Mouse (Mus musculus) lung, adult 2 months (tissue): Measurements from ENCODE around the gene Cdcp2.

Experiments used
- CTCF ChIP-seq: fragments of 200-500 bp; IDR thresholded peaks from 2 replicates; pipeline ENCODE4 v1.5.1; 2011; ENCODE audit warnings: mild to moderate bottlenecking, low read length, control low read depth; ENCODE audit not compliant: insufficient read depth
- POLR2A ChIP-seq: fragments of 200-500 bp; IDR thresholded peaks from 2 replicates; pipeline ENCODE4 v1.6.1; 2011; ENCODE audit warnings: low read depth, mild to moderate bottlenecking, control low read depth, low read length, borderline replicate concordance; ENCODE audit errors: extremely low read depth

GRCm38 (mm10) chr4:107129373-107129772 is 32.7 kb downstream of the Cdcp2 start:
- no peak for TF ChIP-seq POLR2A
- no peak for TF ChIP-seq CTCF
